Mouse (Mus musculus) lung, postnatal 10 days (tissue): ENCODE results near the gene Gm1043.

Source experiments
- DNase-seq: peaks from one replicate; pipeline ENCODE4 v3.0.0; 2021

Gm1043 gene

GRCm38 (mm10) chr5:37246138-37246910 is 161.2 kb downstream of the Gm1043 start:
- no peak for DNase-seq

- no peak for DNase-seq
Measured at GRCm38 (mm10) chr5:37247456-37247855, 162.3 kb downstream of the Gm1043 start.

- DNase-seq, result no peak
Measured at GRCm38 (mm10) chr5:37248870-37249269, 163.7 kb downstream of the Gm1043 start.

- DNase-seq, result no peak
Measured at GRCm38 (mm10) chr5:37251596-37251995, 166.4 kb downstream of the Gm1043 start.

- DNase-seq, result no peak
Measured at GRCm38 (mm10) chr5:37252101-37252804, 167.1 kb downstream of the Gm1043 start.

- DNase-seq, result no peak
Measured at GRCm38 (mm10) chr5:37254523-37254922, 169.4 kb downstream of the Gm1043 start.

- DNase-seq, result no peak
Measured at GRCm38 (mm10) chr5:37256823-37257222, 171.7 kb downstream of the Gm1043 start.

GRCm38 (mm10) chr5:37257243-37257642 is 172.1 kb downstream of the Gm1043 start:
- peak; percentile 47 for DNase-seq

- no peak for DNase-seq
Measured at GRCm38 (mm10) chr5:37261734-37262133, 176.6 kb downstream of the Gm1043 start.

- DNase-seq, result no peak
Measured at GRCm38 (mm10) chr5:37263816-37264215, 178.6 kb downstream of the Gm1043 start.
